Mouse (Mus musculus) testis, adult 2 months (tissue): ENCODE results near the gene Gclm.
"Not testable (repeated sequence)": the region's sequence is repeated elsewhere in the genome, so short reads cannot be mapped to it uniquely, and the experiment has no call there.

ENCODE experiments used
- CTCF ChIP-seq: fragments of 200-500 bp; IDR thresholded peaks from 2 replicates; pipeline ENCODE4 v1.5.1; 2012; ENCODE audit warnings: low read depth, mild to moderate bottlenecking, inconsistent platforms, low read length, moderate library complexity; ENCODE audit not compliant: control insufficient read depth, insufficient read depth, insufficient replicate concordance
- POLR2A ChIP-seq: fragments of 200-500 bp; IDR thresholded peaks from 2 replicates; pipeline ENCODE4 v1.6.1; 2012; ENCODE audit warnings: low read depth, mild to moderate bottlenecking, inconsistent platforms, low read length, moderate library complexity; ENCODE audit not compliant: control insufficient read depth

DNA sequence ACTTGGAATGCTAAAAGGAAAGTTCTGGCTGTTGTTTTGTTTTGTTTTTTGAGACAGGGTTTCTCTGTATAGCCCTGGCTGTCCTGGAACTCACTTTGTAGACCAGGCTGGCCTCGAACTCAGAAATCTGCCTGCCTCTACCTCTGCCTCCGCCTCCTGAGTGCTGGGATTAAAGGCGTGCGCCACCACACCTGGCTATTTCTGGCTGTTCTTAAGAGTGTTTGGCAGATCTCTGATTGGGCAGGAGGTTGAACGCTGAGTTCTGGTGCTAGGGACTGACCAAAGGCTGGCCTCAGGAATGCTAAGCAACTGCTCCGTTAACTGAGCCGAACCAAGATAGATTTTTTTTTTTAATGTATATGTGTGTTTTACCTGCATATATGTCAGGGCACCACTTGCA, 8.7 kb downstream of the Gclm start:
- not testable (repeated sequence) for TF ChIP-seq CTCF, POLR2A
